Mouse (Mus musculus) ES-E14 (cell line): ENCODE data around the gene Vps8.

Experiments used
- CHD2 ChIP-seq: IDR thresholded peaks from 2 replicates; pipeline ENCODE4 v1.6.1; 2014; ENCODE audit warnings: mild to moderate bottlenecking, low read depth, low read length, inconsistent platforms
- HCFC1 ChIP-seq: IDR thresholded peaks from 2 replicates; pipeline ENCODE4 v1.6.1; 2012; ENCODE audit warnings: low read length, inconsistent platforms, borderline replicate concordance; ENCODE audit not compliant: insufficient read depth
- MAFK ChIP-seq: IDR thresholded peaks from 2 replicates; pipeline ENCODE4 v1.6.1; 2014; ENCODE audit warnings: mild to moderate bottlenecking, low read depth, low read length, inconsistent platforms; ENCODE audit not compliant: insufficient read depth
- ZC3H11A ChIP-seq: IDR thresholded peaks from 2 replicates; pipeline ENCODE4 v1.6.1; 2012; ENCODE audit warnings: low read depth, mild to moderate bottlenecking, inconsistent platforms, low read length, borderline replicate concordance

- TF ChIP-seq CHD2 = no peak
- no peak for TF ChIP-seq HCFC1
- no peak for TF ChIP-seq MAFK
- TF ChIP-seq ZC3H11A = no peak
Measured at GRCm38 (mm10) chr16:21655291-21655690, 232.4 kb downstream of the Vps8 start.
